Mouse (Mus musculus) forebrain, postnatal 0 days (tissue): ENCODE data around the gene Rgl3. TPM values are rescaled to one million over a fixed set of nuclear protein-coding genes. Genes with fewer than 3 reads are reported as not detected.
A peak's percentile ranks its signal among the peaks of the same experiment; 100 is the strongest.

Experiments used
- ATAC-seq: fragments of 200-750 bp; cut with Nextera tagmentation; 2 replicates; pipeline ENCODE4 v1.8.0; 2017; ENCODE audit warnings: mild to moderate bottlenecking, moderate library complexity
- DNase-seq: peaks from one replicate; pipeline ENCODE4 v3.0.0-alpha.2; 2015
- H3K27ac ChIP-seq: fragments of 300-500 bp; sonication (generic); 2 replicates; pipeline ENCODE4 v1.5.1; 2014; ENCODE audit warnings: low read depth, mild to moderate bottlenecking, antibody characterized with exemption, low read length, moderate library complexity, mixed read lengths
- H3K27me3 ChIP-seq: fragments of 300-500 bp; sonication (generic); 2 replicates; pipeline ENCODE4 v1.6.1; 2014; ENCODE audit warnings: mild to moderate bottlenecking, low read length, mixed read lengths; ENCODE audit not compliant: insufficient read depth
- H3K36me3 ChIP-seq: fragments of 300-500 bp; sonication (generic); 2 replicates; pipeline ENCODE4 v1.6.1; 2014; ENCODE audit warnings: mild to moderate bottlenecking, moderate library complexity; ENCODE audit not compliant: insufficient read depth
- H3K4me1 ChIP-seq: fragments of 300-500 bp; sonication (generic); 2 replicates; pipeline ENCODE4 v1.6.1; 2014; ENCODE audit warnings: antibody characterized with exemption; ENCODE audit not compliant: insufficient read depth
- H3K4me2 ChIP-seq: fragments of 300-500 bp; sonication (generic); 2 replicates; pipeline ENCODE4 v1.6.1; 2014; ENCODE audit warnings: low read depth, mild to moderate bottlenecking, moderate library complexity
- H3K4me3 ChIP-seq: fragments of 300-500 bp; sonication (generic); 2 replicates; pipeline ENCODE4 v1.5.1; 2014; ENCODE audit warnings: low read depth, low read length, mixed read lengths
- H3K9ac ChIP-seq: fragments of 300-500 bp; sonication (generic); 2 replicates; pipeline ENCODE4 v1.6.1; 2014; ENCODE audit warnings: mild to moderate bottlenecking
- H3K9me3 ChIP-seq: fragments of 300-500 bp; sonication (generic); 2 replicates; pipeline ENCODE4 v1.6.1; 2016; ENCODE audit warnings: low read length
- CTCF ChIP-seq: sonication (generic); IDR thresholded peaks from 2 replicates; pipeline ENCODE4 v1.5.1; 2016; ENCODE audit warnings: antibody characterized with exemption, control low read depth, low read depth
- WGBS: fragments of 180-500 bp; shearing (Covaris S2); extraction: QIAGEN DNeasy Blood & Tissue Kit; methylation state at CpG from one replicate; pipeline ENCODE4 v1.1.7; 2014; 5-methylcytosine and 5-hydroxymethylcytosine counted together
- polyA plus RNA-seq: library from polyadenylated mRNA; unstranded; fragments of >200 nt; fragmentation: Nextera tagmentation; extraction: Ambion mirVana; gene quantifications from 2 replicates; pipeline ENCODE4 v1.2.1, GENCODE M21; 2015
- total RNA-seq: library from RNA; depleted of rRNA; stranded (reverse); fragments of >200 nt; gene quantifications from 2 replicates; pipeline ENCODE4 v1.2.3, GENCODE M21; 2014

Rgl3 gene
- total and polyA plus RNA-seq, 2 experiments from 2014 or later, result 0.24 to 1.0 TPM

DNA sequence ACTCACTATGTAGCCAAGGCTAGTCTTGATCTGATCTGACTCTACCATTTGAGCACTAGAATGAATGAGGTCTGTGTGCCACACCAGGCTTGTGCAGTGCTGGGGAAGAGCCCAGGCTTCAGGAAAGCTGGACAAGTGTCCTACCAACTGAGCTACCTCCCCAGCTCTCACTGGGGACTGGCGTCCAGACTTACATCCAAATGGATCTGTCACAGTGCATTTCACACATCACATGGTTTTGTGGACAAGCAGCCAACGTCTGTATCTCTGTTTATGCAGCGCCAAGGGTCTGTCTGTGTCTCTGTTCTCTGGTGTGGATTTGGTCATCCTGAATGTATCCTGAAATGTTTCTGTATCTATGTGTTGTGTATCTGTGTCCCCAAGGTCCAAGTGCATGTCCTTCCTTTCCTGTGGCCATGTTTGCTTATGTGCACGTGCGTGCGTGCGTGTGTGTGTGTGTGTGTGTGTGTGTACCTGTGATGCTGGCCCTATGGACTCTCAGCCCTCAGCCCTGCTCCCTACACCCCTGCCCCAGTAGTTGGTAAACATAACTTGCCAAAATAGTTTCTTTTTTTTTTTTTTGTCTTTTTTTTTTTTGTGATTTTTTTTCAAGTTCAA, 28.1 kb upstream of the Rgl3 start:
- Histone ChIP-seq H3K27ac (no peak overlapping the region), H3K4me3 (no peak overlapping the region), H3K4me2 (no peak overlapping the region), H3K4me1 (no peaks in the 10 kb centered on the region), H3K9me3 (no peaks in the 10 kb centered on the region), H3K9ac (no peak overlapping the region), H3K36me3 (peaks cover 50% of the 10 kb centered on the region), H3K27me3 (no peaks in the 10 kb centered on the region)
- 72% methylated on average over 7 of the region's 7 CpGs for WGBS
- no peak for TF ChIP-seq CTCF
- ATAC-seq (no peak), DNase-seq (no peak)

DNA sequence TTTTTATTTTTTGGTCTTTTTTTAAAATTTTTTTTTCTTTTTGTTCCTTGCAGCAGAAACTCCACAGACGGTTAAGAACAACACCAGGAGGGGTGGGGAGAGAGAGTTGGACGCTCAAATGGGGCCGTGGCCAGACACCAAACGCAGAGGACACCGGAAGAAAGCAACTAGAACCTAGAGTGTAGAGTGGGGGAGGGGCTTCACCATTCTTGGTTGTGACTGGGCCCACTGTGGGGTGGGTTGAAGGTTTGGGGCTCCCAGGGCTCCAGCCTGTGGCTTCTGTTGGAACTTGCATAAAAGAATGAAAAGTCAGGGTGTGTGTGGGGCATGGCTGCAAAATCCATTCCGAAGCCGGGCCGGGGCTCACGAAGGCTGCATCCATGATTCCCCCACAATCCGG, 27.0 kb upstream of the Rgl3 start:
- Histone ChIP-seq H3K27ac (no peak overlapping the region), H3K9me3 (no peaks in the 10 kb centered on the region), H3K36me3 (peaks cover 59% of the 10 kb centered on the region), H3K27me3 (no peaks in the 10 kb centered on the region), H3K4me3 (no peak overlapping the region), H3K9ac (no peak overlapping the region), H3K4me2 (no peak overlapping the region), H3K4me1 (no peaks in the 10 kb centered on the region)
- ATAC-seq, result no peak
- 64% methylated on average over 10 of the region's 10 CpGs for WGBS
- no peak for TF ChIP-seq CTCF
- DNase-seq, result no peak

DNA sequence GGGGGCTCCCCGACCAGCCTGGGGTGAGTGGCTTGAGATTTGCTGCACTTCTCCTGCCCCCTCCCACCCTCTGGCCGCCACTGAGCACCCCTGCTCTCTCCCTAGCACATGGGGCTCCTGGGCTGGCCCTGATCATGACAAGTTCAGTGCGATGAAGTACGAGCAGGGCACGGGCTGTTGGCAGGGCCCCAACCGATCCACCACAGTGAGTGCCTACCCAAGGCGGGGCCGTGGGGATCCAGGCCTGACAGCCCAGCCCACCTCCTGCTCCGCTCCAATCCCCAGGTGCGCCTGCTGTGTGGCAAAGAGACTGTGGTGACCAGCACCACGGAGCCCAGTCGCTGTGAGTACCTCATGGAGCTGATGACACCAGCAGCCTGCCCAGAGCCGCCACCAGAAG, 23.5 kb upstream of the Rgl3 start:
- peak; percentile 7; the same call in 1 of the 2 replicates for ATAC-seq
- WGBS, result 86% methylated on average over 13 of the region's 13 CpGs
- TF ChIP-seq CTCF, result no peak

DNA sequence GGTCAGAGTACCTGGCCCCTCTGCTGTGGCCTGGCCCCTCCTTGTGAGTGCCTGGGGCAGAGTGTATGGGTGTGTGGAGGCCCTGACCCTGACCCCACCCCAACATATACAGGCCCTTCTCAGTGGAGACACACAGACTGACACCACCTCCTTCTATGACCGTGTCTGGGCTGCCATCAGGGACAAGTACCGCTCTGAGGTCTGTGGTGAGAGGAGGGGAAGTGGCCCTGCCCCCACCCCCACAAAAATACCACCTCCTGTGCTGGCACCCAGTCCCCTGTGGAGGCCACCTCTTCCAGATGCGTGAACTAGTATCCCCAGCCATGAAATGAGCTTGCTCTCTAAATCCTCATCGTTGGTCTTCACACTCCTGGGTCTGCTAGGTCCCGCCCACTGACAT, 21.8 kb upstream of the Rgl3 start:
- no peak overlapping the region for H3K9ac ChIP-seq
- no peak overlapping the region for H3K4me2 ChIP-seq
- H3K36me3 ChIP-seq, result peaks cover 80% of the 10 kb centered on the region
- DNase-seq, result no peak
- no peak for TF ChIP-seq CTCF
- H3K9me3 ChIP-seq, result no peaks in the 10 kb centered on the region
- WGBS, result 92% methylated on average over 5 of the region's 5 CpGs
- no peak overlapping the region for H3K27ac ChIP-seq
- ATAC-seq, result no peak
- H3K27me3 ChIP-seq, result no peaks in the 10 kb centered on the region
- H3K4me3 ChIP-seq, result no peak overlapping the region
- H3K4me1 ChIP-seq, result no peaks in the 10 kb centered on the region

More for the DNA sequence above, 23.5 kb upstream of the Rgl3 start:
- Histone ChIP-seq H3K9ac (no peak overlapping the region), H3K9me3 (no peaks in the 10 kb centered on the region), H3K4me3 (no peak overlapping the region), H3K4me2 (no peak overlapping the region), H3K4me1 (no peaks in the 10 kb centered on the region), H3K27me3 (no peaks in the 10 kb centered on the region), H3K27ac (no peak overlapping the region), H3K36me3 (peaks cover 80% of the 10 kb centered on the region)
- no peak for DNase-seq

DNA sequence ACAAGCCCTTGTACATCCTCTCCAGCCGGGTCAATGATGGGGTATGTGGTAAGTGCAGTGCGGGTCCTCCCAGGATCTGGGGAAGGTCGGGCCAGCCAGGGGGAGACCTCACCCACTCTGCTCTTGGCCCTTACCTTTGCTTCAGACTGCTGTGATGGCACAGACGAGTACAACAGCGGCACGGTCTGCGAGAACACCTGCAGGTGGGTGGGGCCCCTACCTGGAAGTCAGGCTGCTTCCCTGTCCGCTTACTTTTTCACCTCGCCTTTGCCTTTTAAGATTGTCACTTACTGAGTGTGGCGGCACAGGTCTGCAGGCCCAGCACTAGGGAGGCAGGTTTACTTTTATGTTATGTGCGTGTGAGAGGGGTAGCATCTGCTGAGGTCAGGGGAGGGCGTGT, 15.3 kb upstream of the Rgl3 start:
- H3K4me2 ChIP-seq, result no peak overlapping the region
- no peak overlapping the region for H3K9ac ChIP-seq
- 97% methylated on average over 12 of the region's 12 CpGs for WGBS
- H3K27me3 ChIP-seq, result no peaks in the 10 kb centered on the region
- no peaks in the 10 kb centered on the region for H3K9me3 ChIP-seq
- H3K36me3 ChIP-seq, result peaks cover 48% of the 10 kb centered on the region
- DNase-seq, result no peak
- H3K27ac ChIP-seq, result no peak overlapping the region
- peaks cover 21% of the 10 kb centered on the region for H3K4me1 ChIP-seq
- TF ChIP-seq CTCF, result no peak
- H3K4me3 ChIP-seq, result no peak overlapping the region
- ATAC-seq, result no peak

DNA sequence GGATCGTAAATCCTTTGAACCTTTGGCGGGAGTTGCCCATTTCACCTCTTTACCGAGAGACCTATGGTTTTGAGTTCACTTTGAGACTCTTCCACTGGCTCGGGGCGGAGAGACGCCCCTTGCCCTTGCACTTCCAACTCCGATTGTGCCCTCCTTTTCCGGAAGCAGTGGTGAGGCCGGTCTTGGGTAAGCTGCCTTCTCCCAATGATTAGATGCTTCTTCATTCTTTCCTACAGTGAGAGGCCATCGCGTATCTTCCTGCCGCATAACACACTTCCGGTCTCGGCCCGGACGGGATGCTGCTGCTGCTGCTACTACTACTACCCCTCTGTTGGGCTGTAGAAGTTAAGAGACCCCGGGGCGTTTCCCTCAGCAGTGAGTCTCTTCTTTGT, 13.9 kb upstream of the Rgl3 start:
- no peak for TF ChIP-seq CTCF
- H3K4me2 ChIP-seq, result peak overlapping the region; percentile 86
- peaks cover 35% of the 10 kb centered on the region for H3K36me3 ChIP-seq
- ATAC-seq (peak; percentile 19), DNase-seq (no peak)
- no peaks in the 10 kb centered on the region for H3K27me3 ChIP-seq
- WGBS, result under 1% methylated on average over 18 of the region's 18 CpGs
- peak overlapping the region; percentile 85 for H3K4me3 ChIP-seq
- peak overlapping the region; percentile 75 for H3K9ac ChIP-seq
- peaks cover 21% of the 10 kb centered on the region for H3K4me1 ChIP-seq
- H3K27ac ChIP-seq, result peak overlapping the region; percentile 86
- H3K9me3 ChIP-seq, result no peaks in the 10 kb centered on the region

DNA sequence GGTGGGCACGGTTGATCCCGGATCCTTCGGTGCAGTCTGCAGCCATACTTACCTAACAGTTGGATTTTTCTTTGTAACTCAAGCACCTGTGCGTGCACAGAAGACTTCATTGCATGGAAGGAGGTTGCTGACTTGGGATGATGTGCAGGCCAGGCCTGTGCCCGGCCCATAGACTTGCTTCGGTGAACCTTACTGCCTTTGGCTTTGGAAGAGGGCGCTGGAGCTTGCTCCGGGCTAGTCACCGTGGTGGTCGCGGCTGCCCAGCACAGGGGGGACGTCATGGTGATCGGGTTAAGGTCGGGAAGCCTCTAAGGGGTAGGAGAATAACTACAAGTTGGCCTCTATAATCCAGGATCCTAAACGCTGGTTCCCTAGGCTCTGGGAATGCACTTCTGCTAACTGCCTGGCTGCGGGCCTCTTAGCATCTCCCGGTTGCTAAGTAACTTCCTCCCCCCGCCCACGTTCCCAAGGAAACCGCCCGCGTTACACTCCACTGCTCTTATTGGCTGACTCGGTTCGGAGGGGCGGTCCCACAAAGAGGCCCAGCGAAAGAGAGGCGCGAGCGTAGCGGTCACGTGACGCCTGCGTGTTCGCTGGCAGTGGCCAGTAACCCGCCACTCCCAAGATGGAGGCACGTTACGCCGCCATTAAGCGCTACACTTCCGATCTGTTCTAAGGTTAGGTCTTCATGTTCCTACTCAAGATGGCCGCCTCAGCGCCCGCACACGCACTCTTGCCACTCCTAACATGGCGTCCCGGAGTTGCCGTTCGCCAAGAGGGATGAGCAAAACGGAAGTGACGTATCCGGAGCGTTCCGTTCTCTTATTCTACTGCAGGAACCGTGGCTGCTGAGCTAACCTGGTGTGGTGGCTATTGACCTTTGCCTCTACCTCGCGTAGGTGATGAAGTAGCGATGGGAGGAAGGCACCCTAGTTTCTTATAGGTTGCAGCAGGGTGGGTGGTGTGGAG, 13.2 kb upstream of the Rgl3 start, which contains the start of the genes Ccdc151 and Prkcsh:
Gene Ccdc151, minus strand, starts transcription at position 441 of the 969 bp plus-strand sequence.
Gene Prkcsh, plus strand, starts transcription at position 613 of the 969 bp plus-strand sequence.
- peak within 1 kb of the TSS; percentile 86 for H3K27ac ChIP-seq
- TF ChIP-seq CTCF, result peak; percentile 28; the same call in 1 of the 2 replicates

More for the DNA sequence above, 13.2 kb upstream of the Rgl3 start, which contains the start of the genes Ccdc151 and Prkcsh:
- H3K4me2 ChIP-seq, result peak within 1 kb of the TSS; percentile 86
- peaks cover 21% of the 10 kb centered on the region for H3K4me1 ChIP-seq
- peak; percentile 98 for ATAC-seq
- H3K9me3 ChIP-seq, result no peaks in the 10 kb centered on the region
- no peaks in the 10 kb centered on the region for H3K27me3 ChIP-seq
- peak; percentile 100 for DNase-seq
- WGBS, result 5% methylated on average over 57 of the region's 57 CpGs
- H3K4me3 ChIP-seq, result peak within 1 kb of the TSS; percentile 85
- H3K36me3 ChIP-seq, result peaks cover 29% of the 10 kb centered on the region
- peak within 1 kb of the TSS; percentile 75 for H3K9ac ChIP-seq
